Mouse (Mus musculus) hindbrain, embryonic 15.5 days (tissue): ENCODE measurements around the gene Prrg2. TPM values are rescaled to one million over a fixed set of nuclear protein-coding genes. Genes with fewer than 3 reads are reported as not detected.
"Not testable (repeated sequence)": the region's sequence is repeated elsewhere in the genome, so short reads cannot be mapped to it uniquely, and the experiment has no call there.

ENCODE experiments used
- ATAC-seq: fragments of 200-750 bp; cut with Nextera tagmentation; 2 replicates; pipeline ENCODE4 v1.8.0; 2017; ENCODE audit warnings: low read depth, moderate number of reproducible peaks, moderate TSS enrichment; ENCODE audit not compliant: low FRiP score
- H3K27ac ChIP-seq: fragments of 300-500 bp; sonication (generic); replicated peaks from 2 replicates; pipeline ENCODE4 v1.5.1; 2015; ENCODE audit warnings: mild to moderate bottlenecking, inconsistent platforms
- H3K27me3 ChIP-seq: fragments of 300-500 bp; sonication (generic); 2 replicates; pipeline ENCODE4 v1.6.1; 2015; ENCODE audit warnings: control low read depth, inconsistent platforms
- H3K36me3 ChIP-seq: fragments of 300-500 bp; sonication (generic); 2 replicates; pipeline ENCODE4 v1.6.1; 2015; ENCODE audit warnings: control low read depth, inconsistent platforms
- H3K4me1 ChIP-seq: fragments of 300-500 bp; sonication (generic); replicated peaks from 2 replicates; pipeline ENCODE4 v1.6.1; 2015; ENCODE audit warnings: control low read depth, inconsistent platforms
- H3K4me2 ChIP-seq: fragments of 300-500 bp; sonication (generic); 2 replicates; pipeline ENCODE4 v1.6.1; 2015; ENCODE audit warnings: moderate library complexity, mild to moderate bottlenecking, inconsistent platforms
- H3K4me3 ChIP-seq: fragments of 300-500 bp; sonication (generic); 2 replicates; pipeline ENCODE4 v1.5.1; 2015; ENCODE audit warnings: mild to moderate bottlenecking, inconsistent platforms
- H3K9ac ChIP-seq: fragments of 300-500 bp; sonication (generic); 2 replicates; pipeline ENCODE4 v1.6.1; 2015; ENCODE audit warnings: inconsistent platforms
- H3K9me3 ChIP-seq: fragments of 300-500 bp; sonication (generic); 2 replicates; pipeline ENCODE4 v1.6.1; 2016; ENCODE audit warnings: control low read depth, inconsistent platforms
- WGBS: fragments of 180-500 bp; shearing (Covaris S2); methylation state at CpG from one replicate; pipeline ENCODE4 v1.1.7; 2015; 5-methylcytosine and 5-hydroxymethylcytosine counted together
- polyA plus RNA-seq: library from polyadenylated mRNA; unstranded; fragments of >200 nt; fragmentation: Nextera tagmentation; extraction: Ambion mirVana; gene quantifications from 2 replicates; pipeline ENCODE4 v1.2.1, GENCODE M21; 2015

Gene Prrg2
- polyA plus RNA-seq, 1 experiment from 2014 or later: 16.3 TPM

DNA sequence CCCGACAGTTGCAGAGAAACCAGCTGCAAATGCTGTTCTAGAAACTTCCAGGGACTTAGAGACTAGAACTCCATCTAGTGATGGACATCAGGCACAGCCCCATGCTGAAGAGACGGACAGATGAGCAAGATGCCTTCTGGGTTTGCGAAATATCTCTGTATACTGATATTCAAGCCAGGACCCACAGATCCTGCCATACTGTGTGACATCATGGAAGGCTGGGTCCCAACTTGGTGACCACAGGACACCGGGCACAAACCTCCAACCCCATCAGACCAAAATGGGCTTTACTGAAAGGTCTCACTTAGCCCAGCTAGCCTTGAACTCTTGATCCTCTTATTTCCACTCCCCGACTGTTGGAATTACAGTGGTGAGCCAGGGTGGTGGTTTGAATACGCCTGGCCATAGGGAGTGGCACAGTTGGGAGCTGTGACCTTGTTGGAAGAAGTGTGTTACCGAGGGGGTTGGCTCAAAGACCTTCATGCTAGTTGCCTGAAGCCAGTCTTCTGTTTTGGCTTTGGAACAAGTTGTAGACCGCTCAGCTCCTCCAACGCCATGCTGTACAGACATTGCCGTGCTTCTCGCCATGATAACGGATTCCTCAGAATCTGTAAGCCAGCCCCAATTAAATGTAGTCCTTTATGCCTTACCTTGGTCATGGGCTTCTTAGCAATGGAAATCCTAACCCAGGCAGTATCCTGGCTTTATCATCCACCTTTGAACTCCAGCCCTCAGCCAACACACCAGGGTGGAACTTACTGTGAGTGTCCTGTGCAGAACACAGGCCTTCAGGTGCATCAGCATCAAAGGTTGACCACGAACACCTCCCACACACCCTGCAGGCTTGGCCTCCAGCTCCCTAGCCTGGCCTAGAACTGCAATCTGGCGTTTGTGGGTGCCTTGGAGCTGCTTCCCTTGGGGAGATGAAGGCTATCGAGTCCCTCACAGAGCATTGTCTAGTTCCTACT lies 37.9 kb downstream of the Prrg2 start:
- H3K9me3 ChIP-seq: no peaks in the 10 kb centered on the region
- H3K27ac ChIP-seq: no peak overlapping the region
- no peak overlapping the region for H3K4me3 ChIP-seq
- 88% methylated on average over 15 of the region's 15 CpGs for WGBS
- H3K4me1 ChIP-seq: peaks cover 11% of the 10 kb centered on the region
- H3K4me2 ChIP-seq: no peak overlapping the region
- ATAC-seq: no peak
- H3K27me3 ChIP-seq: no peaks in the 10 kb centered on the region
- H3K9ac ChIP-seq: no peak overlapping the region
- H3K36me3 ChIP-seq: peaks cover 28% of the 10 kb centered on the region

DNA sequence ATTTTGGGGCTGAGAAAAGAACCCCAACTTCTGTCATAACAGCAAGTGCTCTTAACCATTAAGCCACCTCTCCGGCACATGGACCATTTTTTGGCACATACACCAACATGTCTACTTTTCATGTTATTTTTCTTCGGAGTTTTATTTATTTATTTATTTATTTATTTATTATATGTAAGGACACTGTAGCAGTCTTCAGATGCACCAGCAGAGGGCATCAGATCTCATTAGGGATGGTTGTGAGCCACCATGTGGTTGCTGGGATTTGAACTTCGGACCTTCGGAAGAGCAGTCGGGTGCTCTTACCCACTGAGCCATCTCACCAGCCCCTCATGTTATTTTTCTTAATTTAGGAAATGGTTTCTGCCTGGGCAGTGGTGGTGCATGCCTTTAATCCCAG lies 38.8 kb downstream of the Prrg2 start:
- H3K36me3 ChIP-seq: peaks cover 23% of the 10 kb centered on the region
- ATAC-seq, H3K4me3 ChIP-seq, H3K27me3 ChIP-seq, H3K4me2 ChIP-seq, H3K27ac ChIP-seq, H3K9ac ChIP-seq, H3K9me3 ChIP-seq: not testable (repeated sequence)
- WGBS: 81% methylated on average over 5 of the region's 5 CpGs
- peaks cover 11% of the 10 kb centered on the region for H3K4me1 ChIP-seq

DNA sequence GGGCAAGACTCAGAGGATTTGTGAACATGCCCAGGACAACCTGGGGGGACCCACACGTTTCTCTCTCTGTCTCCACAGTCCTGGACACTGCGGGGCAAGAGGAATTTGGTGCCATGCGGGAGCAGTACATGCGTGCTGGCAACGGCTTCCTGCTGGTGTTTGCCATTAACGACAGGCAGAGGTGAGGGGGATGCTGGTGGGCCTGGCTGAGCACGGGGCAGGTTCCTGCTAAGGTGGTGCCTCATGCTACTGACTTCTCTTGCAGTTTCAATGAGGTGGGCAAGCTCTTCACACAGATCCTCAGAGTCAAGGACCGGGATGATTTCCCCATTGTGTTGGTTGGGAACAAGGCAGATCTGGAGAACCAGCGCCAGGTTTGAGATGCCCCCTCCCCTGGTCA lies 42.3 kb downstream of the Prrg2 start:
- WGBS: 83% methylated on average over 9 of the region's 9 CpGs

DNA sequence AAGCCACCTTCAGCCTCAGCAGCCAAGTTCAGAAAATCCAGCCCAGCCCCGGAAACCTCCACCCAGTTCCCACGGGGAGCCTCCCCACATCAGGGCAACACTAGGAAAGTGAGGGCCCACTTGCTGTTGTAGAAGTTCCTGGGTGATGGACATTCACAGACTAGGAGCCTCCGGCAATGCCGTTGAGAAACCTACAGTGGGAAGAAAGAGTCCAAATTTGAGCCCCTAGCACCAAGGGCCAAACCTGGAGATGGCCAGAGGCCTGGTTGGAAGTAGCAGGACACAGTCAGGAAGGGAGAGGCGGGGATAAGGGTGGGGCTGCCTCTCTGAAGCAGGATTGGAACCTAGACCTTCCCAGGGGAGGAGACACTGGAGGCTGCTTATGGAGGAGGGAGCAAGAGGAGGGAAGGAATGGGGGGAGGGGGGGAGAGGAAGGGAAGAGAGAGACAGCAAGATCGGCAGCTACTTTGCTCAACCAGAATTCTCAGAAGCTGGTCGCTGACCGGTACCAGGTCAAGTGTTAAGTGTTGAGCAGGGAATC lies 43.4 kb downstream of the Prrg2 start:
- no peaks in the 10 kb centered on the region for H3K9me3 ChIP-seq
- no peaks in the 10 kb centered on the region for H3K36me3 ChIP-seq
- no peaks in the 10 kb centered on the region; the same call in 1 of the 2 replicates for H3K27me3 ChIP-seq
- H3K9ac ChIP-seq: no peak overlapping the region
- peaks cover 27% of the 10 kb centered on the region for H3K4me1 ChIP-seq
- H3K27ac ChIP-seq: 0 out of 2 replicates have a peak overlapping the region, but pooled peaks have one; percentile 69
- H3K4me3 ChIP-seq: peak overlapping the region; percentile 62; the same call in 1 of the 2 replicates
- ATAC-seq: no peak
- H3K4me2 ChIP-seq: peak overlapping the region; percentile 91; the same call in 1 of the 2 replicates
- WGBS: 45% methylated on average over 8 of the region's 8 CpGs

More for the DNA sequence above, 42.3 kb downstream of the Prrg2 start:
- Histone ChIP-seq H3K9me3 (no peaks in the 10 kb centered on the region), H3K9ac (no peak overlapping the region), H3K36me3 (no peaks in the 10 kb centered on the region), H3K27me3 (no peaks in the 10 kb centered on the region; the same call in 1 of the 2 replicates), H3K4me3 (no peak overlapping the region), H3K4me1 (peaks cover 16% of the 10 kb centered on the region), H3K27ac (no peak overlapping the region), H3K4me2 (no peak overlapping the region)
- ATAC-seq: no peak

DNA sequence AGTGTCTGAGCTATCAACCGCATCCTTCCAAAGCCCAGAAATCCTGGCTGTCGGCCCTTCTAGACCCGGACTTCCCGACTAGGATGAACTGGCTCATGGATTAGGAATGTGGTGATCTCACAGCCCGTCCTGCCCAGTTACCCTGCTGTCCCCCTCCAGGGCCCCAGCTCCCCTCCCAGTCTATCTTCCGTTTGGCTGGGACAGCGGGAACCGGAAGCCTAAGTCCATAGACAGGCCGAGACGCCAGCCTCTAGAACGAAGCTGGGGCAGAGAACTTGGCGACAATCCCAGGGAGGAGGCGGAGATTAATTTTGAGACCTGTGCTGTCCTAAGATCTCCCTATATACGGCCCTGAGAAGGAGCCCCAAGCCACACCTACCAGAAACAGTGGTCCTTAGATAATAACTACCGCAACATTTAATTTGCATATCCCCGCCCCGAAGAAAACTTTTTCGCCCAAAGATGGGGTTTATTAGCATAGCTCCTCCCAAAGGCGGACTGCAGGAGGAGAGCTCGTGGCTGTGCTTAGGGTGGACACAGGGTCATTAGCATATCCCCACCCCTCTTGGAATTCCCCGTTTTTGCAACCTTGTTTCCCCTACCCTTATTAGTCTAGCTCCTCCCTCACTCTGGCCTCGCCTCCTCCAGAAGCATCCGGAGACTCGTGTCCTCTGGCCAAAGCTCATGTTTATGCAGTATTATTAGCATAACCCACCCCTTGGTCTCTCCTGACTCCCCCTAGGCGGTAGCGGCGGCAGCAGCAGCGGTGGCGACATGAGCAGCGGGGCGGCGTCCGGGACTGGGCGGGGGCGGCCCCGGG lies 45.0 kb downstream of the Prrg2 start, which contains the start of gene Rras:
Gene Rras (plus strand): TSS at position 720 of the 820 bp plus-strand sequence.
- Histone ChIP-seq H3K4me3 (peak within 1 kb of the TSS; percentile 62), H3K27me3 (no peaks in the 10 kb centered on the region; the same call in 1 of the 2 replicates), H3K4me2 (peak within 1 kb of the TSS; percentile 91), H3K27ac (peak within 1 kb of the TSS; percentile 81), H3K9ac (peak within 1 kb of the TSS; percentile 46), H3K36me3 (peaks cover 4% of the 10 kb centered on the region), H3K9me3 (no peaks in the 10 kb centered on the region), H3K4me1 (peaks cover 36% of the 10 kb centered on the region)
- ATAC-seq: peak; percentile 82
- WGBS: under 1% methylated on average over 36 of the region's 36 CpGs

DNA sequence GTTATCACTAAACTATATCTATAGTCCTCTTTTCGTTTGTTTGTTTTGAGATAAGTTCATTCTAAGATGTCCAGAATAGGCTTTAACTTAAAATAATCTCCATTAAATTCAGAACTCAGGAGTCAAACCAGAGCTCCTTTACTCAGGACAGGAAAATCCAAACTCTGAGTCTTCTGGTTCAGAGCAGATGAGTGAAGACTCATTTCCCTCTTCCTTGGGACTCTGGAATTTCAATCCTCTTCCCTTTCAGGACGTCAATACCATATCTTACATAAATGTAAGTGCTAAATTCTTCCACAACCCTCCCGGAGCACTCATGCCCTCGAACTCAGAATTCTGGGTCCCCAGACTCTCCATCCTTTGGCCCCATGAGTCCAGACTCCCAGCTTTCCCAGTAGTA lies 45.7 kb downstream of the Prrg2 start:
- peak overlapping the region; percentile 81 for H3K27ac ChIP-seq
- peaks cover 36% of the 10 kb centered on the region for H3K4me1 ChIP-seq
- WGBS: 2% methylated on average over 4 of the region's 4 CpGs
- peak overlapping the region; percentile 26 for H3K9ac ChIP-seq
- no peak for ATAC-seq
- H3K36me3 ChIP-seq: peaks cover 10% of the 10 kb centered on the region
- H3K27me3 ChIP-seq: no peaks in the 10 kb centered on the region; the same call in 1 of the 2 replicates
- H3K4me3 ChIP-seq: peak overlapping the region; percentile 62
- H3K9me3 ChIP-seq: no peaks in the 10 kb centered on the region
- peak overlapping the region; percentile 91 for H3K4me2 ChIP-seq

DNA sequence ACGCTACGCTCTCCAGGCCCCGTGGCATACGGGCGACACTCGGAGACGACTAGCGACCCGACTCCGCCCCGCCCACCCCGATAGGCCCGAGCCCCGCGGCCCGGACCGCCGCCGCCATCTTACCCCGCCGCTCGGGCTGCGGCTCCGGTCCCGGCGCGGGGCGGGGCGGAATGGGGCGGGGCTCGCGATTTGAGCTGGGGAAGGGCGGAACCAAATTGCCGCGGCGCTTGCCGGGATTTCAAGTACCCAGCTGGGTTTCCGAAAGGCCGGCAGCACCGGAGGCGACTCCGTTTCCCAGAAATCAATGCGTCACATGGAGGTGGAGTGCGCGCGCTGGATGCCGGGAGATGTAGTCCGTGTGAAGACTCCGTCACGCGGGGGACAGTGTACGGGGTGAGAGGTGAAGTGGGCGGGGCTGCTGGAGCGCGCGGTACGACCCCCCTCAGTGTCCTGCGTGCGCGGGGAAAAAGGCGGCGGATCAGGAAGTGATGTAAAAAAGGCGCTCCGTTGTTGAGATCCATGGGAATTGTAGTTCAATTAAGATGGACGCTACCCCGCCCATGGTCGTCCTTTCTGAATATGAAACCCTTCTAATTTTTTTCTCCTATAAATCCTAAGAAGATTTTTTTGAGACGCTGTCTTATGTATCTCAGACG lies 46.4 kb downstream of the Prrg2 start, which contains the start of gene Scaf1:
Gene Scaf1 (minus strand): TSS at position 407 of the 656 bp plus-strand sequence.
- Histone ChIP-seq H3K4me1 (peaks cover 36% of the 10 kb centered on the region), H3K9me3 (no peaks in the 10 kb centered on the region), H3K4me3 (peak within 1 kb of the TSS; percentile 62), H3K27ac (peak within 1 kb of the TSS; percentile 81), H3K9ac (peak within 1 kb of the TSS; percentile 89), H3K27me3 (no peaks in the 10 kb centered on the region; the same call in 1 of the 2 replicates), H3K4me2 (peak within 1 kb of the TSS; percentile 91), H3K36me3 (peaks cover 16% of the 10 kb centered on the region)
- ATAC-seq: peak; percentile 96
- under 1% methylated on average over 59 of the region's 69 CpGs for WGBS

DNA sequence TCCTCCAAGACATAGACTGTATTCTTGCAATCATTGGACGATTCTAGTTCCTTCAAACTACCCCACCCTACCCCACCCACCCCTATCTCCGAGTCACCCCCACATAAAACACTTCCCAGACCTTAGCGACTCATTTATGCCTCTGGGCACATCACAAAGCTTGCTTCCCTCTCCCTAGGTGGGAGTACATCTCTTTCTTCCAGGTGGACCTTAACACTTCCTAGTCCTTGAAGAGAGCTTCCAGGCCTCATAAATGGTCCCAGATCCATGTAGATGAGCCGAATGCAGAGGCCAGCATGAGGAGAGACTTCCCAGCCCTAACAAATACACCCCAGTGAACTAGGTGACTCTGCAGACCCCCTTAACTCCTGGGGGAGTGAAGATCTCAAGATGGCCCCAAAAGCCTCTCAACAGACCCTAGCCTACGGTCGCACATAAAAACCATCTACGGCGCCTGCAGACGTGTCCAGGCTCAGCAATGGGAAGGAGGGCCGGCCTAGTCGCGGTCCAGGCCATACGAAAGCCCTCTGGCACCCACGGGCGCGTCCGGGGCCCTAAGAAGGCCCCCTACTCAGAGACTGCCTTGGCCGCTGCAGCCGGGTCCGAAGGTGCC lies 47.0 kb downstream of the Prrg2 start:
- peaks cover 36% of the 10 kb centered on the region for H3K4me1 ChIP-seq

DNA sequence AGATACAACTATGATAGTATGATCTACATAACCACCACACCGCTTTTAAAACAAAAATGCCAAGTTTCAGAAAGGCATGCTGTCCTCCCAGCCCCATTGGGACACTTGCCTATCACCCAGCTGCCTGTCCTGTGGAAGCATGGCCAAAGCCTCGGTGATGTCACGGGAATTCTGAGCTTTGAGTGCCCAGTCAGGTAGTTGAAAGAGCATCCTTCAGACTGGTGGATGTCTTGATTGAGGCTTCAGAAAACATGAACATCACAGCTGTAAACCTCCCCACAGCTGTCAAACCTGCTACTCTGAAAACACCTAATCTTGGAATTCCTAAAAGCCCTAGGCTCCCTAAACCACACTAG lies 48.4 kb downstream of the Prrg2 start:
- WGBS: 97% methylated on average over 3 of the region's 3 CpGs
- H3K27ac ChIP-seq: no peak overlapping the region
- ATAC-seq: no peak
- no peak overlapping the region for H3K4me3 ChIP-seq
- no peak overlapping the region for H3K9ac ChIP-seq
- peaks cover 36% of the 10 kb centered on the region for H3K4me1 ChIP-seq
- H3K9me3 ChIP-seq: no peaks in the 10 kb centered on the region
- H3K4me2 ChIP-seq: no peak overlapping the region
- peaks cover 32% of the 10 kb centered on the region for H3K36me3 ChIP-seq
- H3K27me3 ChIP-seq: no peaks in the 10 kb centered on the region; the same call in 1 of the 2 replicates

More for the DNA sequence above, 47.0 kb downstream of the Prrg2 start:
- no peaks in the 10 kb centered on the region for H3K9me3 ChIP-seq
- no peaks in the 10 kb centered on the region; the same call in 1 of the 2 replicates for H3K27me3 ChIP-seq
- ATAC-seq: no peak
- H3K9ac ChIP-seq: peak overlapping the region; percentile 89
- peak overlapping the region; percentile 62 for H3K4me3 ChIP-seq
- H3K36me3 ChIP-seq: peaks cover 18% of the 10 kb centered on the region
- H3K4me2 ChIP-seq: peak overlapping the region; percentile 91
- peak overlapping the region; percentile 81 for H3K27ac ChIP-seq
- WGBS: 2% methylated on average over 20 of the region's 20 CpGs

DNA sequence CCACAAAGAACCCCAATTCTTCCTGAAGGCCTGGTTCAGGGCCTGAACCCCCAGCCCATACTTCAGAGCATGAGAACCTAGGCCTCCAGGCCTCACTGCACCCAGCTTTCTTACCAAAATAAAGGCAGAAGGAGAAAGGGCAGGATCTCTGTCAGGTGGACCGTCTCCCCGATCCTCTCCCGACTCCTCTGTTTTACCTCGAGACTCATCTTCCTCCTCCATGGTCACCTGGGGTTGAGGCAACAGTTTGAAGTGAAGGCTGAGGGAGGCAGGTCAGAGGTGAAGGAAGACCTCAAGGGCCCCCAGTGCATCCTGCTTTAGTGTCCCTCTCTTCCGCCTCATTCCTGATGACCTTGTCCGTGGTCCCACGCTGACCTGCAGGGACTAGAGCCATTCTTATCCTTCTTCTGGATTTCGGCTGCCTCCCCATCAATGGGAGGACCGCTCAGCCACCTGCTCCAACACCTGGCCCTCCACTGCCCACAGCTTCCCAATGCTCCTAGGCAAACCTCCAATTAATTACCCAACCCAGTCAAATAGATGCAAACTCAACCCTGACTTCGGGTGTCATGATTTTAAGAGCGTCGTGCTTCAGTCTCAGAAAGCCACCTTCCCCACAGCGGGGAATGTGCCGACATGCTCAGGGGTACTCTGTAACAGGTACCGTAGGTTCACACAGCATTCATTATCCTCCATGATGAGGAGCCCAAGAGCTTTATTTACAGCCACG lies 48.9 kb downstream of the Prrg2 start:
- Histone ChIP-seq H3K4me3 (no peak overlapping the region), H3K36me3 (peaks cover 37% of the 10 kb centered on the region), H3K27ac (no peak overlapping the region), H3K9me3 (no peaks in the 10 kb centered on the region), H3K4me1 (peaks cover 36% of the 10 kb centered on the region), H3K9ac (no peak overlapping the region), H3K27me3 (no peaks in the 10 kb centered on the region), H3K4me2 (no peak overlapping the region)
- ATAC-seq: no peak
- WGBS: 95% methylated on average over 16 of the region's 16 CpGs
